Mouse (Mus musculus): ENCODE measurements at regions not wholly inside any gene's neighbourhood (a gene's known extent, or its start where the extent isn't known, plus 50 kb on each side); places are given as distances from the start of the nearest gene placed in this dataset.

- no peak for TF ChIP-seq POLR2A (IDR thresholded peaks at IDR 0.05; ENCODE audit: low read depth, low read length)
- TF ChIP-seq CTCF (IDR thresholded peaks at IDR 0.05; ENCODE audit: extremely low read depth, insufficient read depth, insufficient read length, insufficient replicate concordance): no peak
These were observed 266.8 kb upstream of the Sall1 start for GRCm38 (mm10) chr8:89310696-89311214.
